Mouse (Mus musculus) central nervous system, embryonic 14 days (tissue): Measurements from ENCODE around the gene Nceh1. TPM values are rescaled to one million over a fixed set of nuclear protein-coding genes. Genes with fewer than 3 reads are reported as not detected.

Experiments
- polyA plus RNA-seq: library from polyadenylated mRNA; depleted of rRNA; stranded (reverse); fragments of >200 nt; gene quantifications from 2 replicates; pipeline ENCODE4 v1.2.3, GENCODE M21; 2012; rRNA removed

Gene Nceh1
- polyA plus RNA-seq = 2.6 and 3.2 TPM in 2 replicates

GRCm38 (mm10) chr3:27182733-27183600, at the start of gene Nceh1:
Nceh1 (plus strand) TSS chr3:27182965.

GRCm38 (mm10) chr3:27153701-27154209, 29.0 kb upstream of the Nceh1 start, which contains the start of gene Ect2:
Ect2 (minus strand) TSS chr3:27153878.

GRCm38 (mm10) chr3:27316559-27317287, 134.0 kb downstream of the Nceh1 start, which contains the start of gene Tnfsf10:
Tnfsf10 (plus strand) TSS chr3:27317028.

Other genes with a start within 250 kb of the Nceh1 start
- gene Ect2, start 29.1 kb upstream of the Nceh1 start, polyA plus RNA-seq = 13.7 and 20.3 TPM in 2 replicates
- 0.31 and 0.32 TPM in 2 replicates for gene Tnfsf10, start 134.1 kb downstream of the Nceh1 start, polyA plus RNA-seq
- gene Ghsr, start 188.4 kb downstream of the Nceh1 start, polyA plus RNA-seq = 0.10 and 0.14 TPM in 2 replicates